Mouse (Mus musculus) lung, embryonic 15.5 days (tissue): Measurements from ENCODE around the gene Rnf222. TPM values are rescaled to one million over a fixed set of nuclear protein-coding genes. Genes with fewer than 3 reads are reported as not detected.
A peak's percentile ranks its signal among the peaks of the same experiment; 100 is the strongest.

Experiments
- ATAC-seq: fragments of 200-750 bp; cut with Nextera tagmentation; 2 replicates; pipeline ENCODE4 v1.8.0; 2017; ENCODE audit warnings: moderate number of reproducible peaks, borderline replicate concordance; ENCODE audit not compliant: low FRiP score, low TSS enrichment; ENCODE audit errors: extremely low read depth
- H3K27ac ChIP-seq: fragments of 300-500 bp; sonication (generic); 2 replicates; pipeline ENCODE4 v1.5.1; 2015; ENCODE audit warnings: moderate library complexity, mild to moderate bottlenecking, inconsistent platforms
- H3K27me3 ChIP-seq: fragments of 300-500 bp; sonication (generic); 2 replicates; pipeline ENCODE4 v1.6.1; 2015; ENCODE audit warnings: inconsistent platforms
- H3K36me3 ChIP-seq: fragments of 300-500 bp; sonication (generic); 2 replicates; pipeline ENCODE4 v1.6.1; 2015; ENCODE audit warnings: inconsistent platforms
- H3K4me1 ChIP-seq: fragments of 300-500 bp; sonication (generic); 2 replicates; pipeline ENCODE4 v1.6.1; 2015; ENCODE audit warnings: inconsistent platforms
- H3K4me2 ChIP-seq: fragments of 300-500 bp; sonication (generic); 2 replicates; pipeline ENCODE4 v1.6.1; 2015; ENCODE audit warnings: inconsistent platforms, mild to moderate bottlenecking, moderate library complexity
- H3K4me3 ChIP-seq: fragments of 300-500 bp; sonication (generic); 2 replicates; pipeline ENCODE4 v1.5.1; 2015; ENCODE audit warnings: mild to moderate bottlenecking, inconsistent platforms
- H3K9ac ChIP-seq: fragments of 300-500 bp; sonication (generic); 2 replicates; pipeline ENCODE4 v1.6.1; 2015; ENCODE audit warnings: inconsistent platforms
- H3K9me3 ChIP-seq: fragments of 300-500 bp; sonication (generic); 2 replicates; pipeline ENCODE4 v1.6.1; 2016; ENCODE audit warnings: inconsistent platforms
- WGBS: fragments of 180-500 bp; shearing (Covaris S2); methylation state at CpG from one replicate; pipeline ENCODE4 v1.1.7; 2015; 5-methylcytosine and 5-hydroxymethylcytosine counted together
- polyA plus RNA-seq: library from polyadenylated mRNA; unstranded; fragments of >200 nt; fragmentation: Nextera tagmentation; extraction: Ambion mirVana; gene quantifications from 2 replicates; pipeline ENCODE4 v1.2.1, GENCODE M21; 2015

Rnf222 gene
- polyA plus RNA-seq, 1 experiment from 2014 or later = 0.16 TPM

DNA sequence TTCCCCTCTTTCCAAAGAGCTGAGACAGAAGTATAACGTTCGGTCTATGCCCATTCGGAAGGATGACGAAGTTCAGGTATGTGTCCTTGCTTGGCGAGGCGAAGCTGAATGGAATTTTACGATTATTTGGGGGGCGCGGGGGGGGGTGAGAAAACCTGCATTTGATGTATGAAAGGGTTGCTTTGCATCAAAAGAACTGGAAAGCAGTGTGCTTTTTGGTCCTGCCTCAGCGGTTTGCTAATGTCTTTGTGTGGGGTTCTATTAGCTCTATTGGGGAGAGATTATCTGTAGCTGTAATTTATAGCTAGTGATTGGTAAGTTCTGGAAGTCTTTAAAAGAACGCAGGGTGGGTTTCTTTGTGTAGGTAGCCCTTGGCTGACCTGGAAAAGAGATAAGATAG, 14.0 kb downstream of the Rnf222 start:
- H3K4me1 ChIP-seq = peaks cover 21% of the 10 kb centered on the region
- peaks cover 5% of the 10 kb centered on the region; the same call in 1 of the 2 replicates for H3K27me3 ChIP-seq
- H3K4me3 ChIP-seq = peak overlapping the region; percentile 95
- no peaks in the 10 kb centered on the region for H3K9me3 ChIP-seq
- ATAC-seq = no peak
- 2% methylated on average over 11 of the region's 11 CpGs for WGBS
- H3K36me3 ChIP-seq = peaks cover 43% of the 10 kb centered on the region
- H3K27ac ChIP-seq = peak overlapping the region; percentile 12; the same call in 1 of the 2 replicates
- peak overlapping the region; percentile 98 for H3K9ac ChIP-seq
- peak overlapping the region; percentile 65 for H3K4me2 ChIP-seq

DNA sequence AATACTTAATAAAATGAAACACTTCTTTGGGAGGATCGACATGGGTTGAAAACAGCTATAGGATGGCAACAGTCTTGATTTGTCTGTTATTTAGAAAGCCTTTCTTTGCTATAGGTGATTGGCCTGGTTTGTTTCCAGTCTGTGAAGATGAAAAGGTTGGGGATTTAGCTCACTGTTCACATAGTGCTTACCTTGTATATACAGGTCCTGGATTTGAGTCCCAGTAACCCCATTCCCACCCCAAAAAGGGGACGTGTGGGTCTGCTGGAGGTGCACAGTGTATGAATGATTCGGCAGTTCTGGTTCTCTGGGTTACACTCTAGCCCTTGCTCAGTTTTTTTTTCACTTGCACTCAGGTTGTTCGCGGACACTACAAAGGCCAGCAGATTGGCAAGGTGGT, 14.5 kb downstream of the Rnf222 start:
- Histone ChIP-seq H3K9ac (peak overlapping the region; percentile 98), H3K4me3 (peak overlapping the region; percentile 95), H3K4me2 (peak overlapping the region; percentile 65), H3K27ac (peak overlapping the region; percentile 12; the same call in 1 of the 2 replicates), H3K36me3 (peaks cover 43% of the 10 kb centered on the region), H3K27me3 (peaks cover 5% of the 10 kb centered on the region; the same call in 1 of the 2 replicates), H3K4me1 (peaks cover 21% of the 10 kb centered on the region), H3K9me3 (no peaks in the 10 kb centered on the region)
- no peak for ATAC-seq
- 76% methylated on average over 5 of the region's 5 CpGs for WGBS

DNA sequence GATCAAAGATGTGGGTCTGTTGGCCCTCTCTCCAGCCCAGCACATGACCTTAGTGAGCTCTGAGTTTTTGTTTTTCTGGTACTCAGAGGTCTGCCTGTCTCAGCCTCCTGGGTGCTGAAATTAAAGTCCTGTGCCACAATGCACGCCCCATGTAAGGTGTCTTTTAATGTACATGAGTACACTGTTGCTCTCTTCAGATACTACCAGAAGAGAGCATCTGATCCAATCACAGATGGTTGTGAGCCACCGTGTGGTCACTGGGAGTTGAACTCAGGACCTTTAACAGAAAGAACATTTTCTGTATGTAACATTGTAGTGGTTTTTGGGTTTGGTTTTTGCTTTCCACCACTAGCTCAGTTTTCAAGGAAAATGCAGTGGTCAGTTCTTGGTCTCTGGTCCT, 15.4 kb downstream of the Rnf222 start:
- H3K27ac ChIP-seq = no peak overlapping the region
- no peak overlapping the region for H3K4me3 ChIP-seq
- H3K27me3 ChIP-seq = peaks cover 5% of the 10 kb centered on the region; the same call in 1 of the 2 replicates
- 79% methylated on average over 2 of the region's 2 CpGs for WGBS
- peaks cover 21% of the 10 kb centered on the region for H3K4me1 ChIP-seq
- H3K9ac ChIP-seq = no peak overlapping the region
- no peaks in the 10 kb centered on the region for H3K9me3 ChIP-seq
- no peak overlapping the region for H3K4me2 ChIP-seq
- no peak for ATAC-seq
- H3K36me3 ChIP-seq = peaks cover 43% of the 10 kb centered on the region

DNA sequence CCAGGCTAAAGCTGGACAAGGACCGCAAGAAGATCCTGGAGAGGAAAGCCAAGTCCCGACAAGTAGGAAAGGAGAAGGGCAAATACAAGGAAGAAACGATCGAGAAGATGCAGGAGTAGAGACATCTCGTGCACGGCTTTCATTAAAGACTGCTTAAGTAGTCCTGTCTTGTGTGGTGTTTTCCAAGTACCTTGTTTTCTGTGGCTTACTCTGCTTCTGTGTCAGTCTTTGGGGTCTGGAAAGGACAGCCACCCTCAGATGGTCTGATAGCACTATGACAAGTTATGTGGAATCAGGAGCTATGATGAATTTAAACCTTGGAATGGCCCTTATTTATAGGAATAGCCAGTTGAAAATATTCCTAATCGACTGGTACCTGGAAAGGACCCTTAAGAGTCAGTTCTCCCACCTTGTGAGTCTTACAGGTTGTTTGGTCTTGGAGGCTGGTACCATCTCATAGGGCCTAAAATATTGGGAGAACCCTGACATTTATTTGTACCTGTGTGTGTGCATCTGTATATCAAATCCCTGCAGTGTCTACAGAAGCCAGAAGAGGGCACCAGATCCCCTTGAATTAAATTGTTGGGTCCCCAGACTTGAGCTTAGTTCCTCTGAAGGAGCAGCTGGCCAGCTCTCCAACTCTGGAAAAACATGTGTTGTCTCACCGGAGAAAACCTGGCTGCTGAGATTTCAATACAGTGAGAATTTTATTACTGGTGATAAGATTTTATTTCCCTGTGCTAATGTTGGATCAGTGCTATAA, 16.2 kb downstream of the Rnf222 start:
- Histone ChIP-seq H3K4me2 (no peak overlapping the region), H3K27me3 (peaks cover 5% of the 10 kb centered on the region; the same call in 1 of the 2 replicates), H3K9ac (no peak overlapping the region), H3K27ac (no peak overlapping the region), H3K4me1 (peaks cover 21% of the 10 kb centered on the region), H3K4me3 (no peak overlapping the region), H3K36me3 (peaks cover 43% of the 10 kb centered on the region), H3K9me3 (no peaks in the 10 kb centered on the region)
- WGBS = 78% methylated on average over 8 of the region's 8 CpGs
- ATAC-seq = no peak

DNA sequence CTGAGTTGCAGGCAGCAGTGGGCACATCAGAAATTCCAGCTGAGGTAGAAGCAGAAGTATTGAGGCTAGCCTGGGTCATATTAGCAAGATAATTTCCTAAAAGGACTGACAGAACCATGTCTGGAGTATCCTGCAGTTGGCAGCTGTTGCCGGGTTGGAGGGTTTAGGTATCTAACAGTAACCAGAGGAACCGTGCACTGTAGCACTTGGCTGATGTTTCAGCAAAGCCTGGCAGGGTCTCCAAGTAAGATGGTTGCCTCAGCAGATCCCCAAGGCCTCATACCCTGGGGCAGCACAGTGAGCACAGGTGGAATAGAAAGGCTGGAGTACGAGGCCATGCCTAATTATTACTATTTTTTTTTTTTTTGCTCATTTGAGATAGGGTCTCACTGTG, 16.8 kb downstream of the Rnf222 start:
- H3K4me2 ChIP-seq = no peak overlapping the region
- H3K9ac ChIP-seq = no peak overlapping the region
- no peak for ATAC-seq
- peaks cover 21% of the 10 kb centered on the region for H3K4me1 ChIP-seq
- 84% methylated on average over 3 of the region's 3 CpGs for WGBS
- H3K4me3 ChIP-seq = no peak overlapping the region
- no peak overlapping the region for H3K27ac ChIP-seq
- peaks cover 43% of the 10 kb centered on the region for H3K36me3 ChIP-seq
- peaks cover 1% of the 10 kb centered on the region; the same call in 1 of the 2 replicates for H3K27me3 ChIP-seq
- no peaks in the 10 kb centered on the region for H3K9me3 ChIP-seq

DNA sequence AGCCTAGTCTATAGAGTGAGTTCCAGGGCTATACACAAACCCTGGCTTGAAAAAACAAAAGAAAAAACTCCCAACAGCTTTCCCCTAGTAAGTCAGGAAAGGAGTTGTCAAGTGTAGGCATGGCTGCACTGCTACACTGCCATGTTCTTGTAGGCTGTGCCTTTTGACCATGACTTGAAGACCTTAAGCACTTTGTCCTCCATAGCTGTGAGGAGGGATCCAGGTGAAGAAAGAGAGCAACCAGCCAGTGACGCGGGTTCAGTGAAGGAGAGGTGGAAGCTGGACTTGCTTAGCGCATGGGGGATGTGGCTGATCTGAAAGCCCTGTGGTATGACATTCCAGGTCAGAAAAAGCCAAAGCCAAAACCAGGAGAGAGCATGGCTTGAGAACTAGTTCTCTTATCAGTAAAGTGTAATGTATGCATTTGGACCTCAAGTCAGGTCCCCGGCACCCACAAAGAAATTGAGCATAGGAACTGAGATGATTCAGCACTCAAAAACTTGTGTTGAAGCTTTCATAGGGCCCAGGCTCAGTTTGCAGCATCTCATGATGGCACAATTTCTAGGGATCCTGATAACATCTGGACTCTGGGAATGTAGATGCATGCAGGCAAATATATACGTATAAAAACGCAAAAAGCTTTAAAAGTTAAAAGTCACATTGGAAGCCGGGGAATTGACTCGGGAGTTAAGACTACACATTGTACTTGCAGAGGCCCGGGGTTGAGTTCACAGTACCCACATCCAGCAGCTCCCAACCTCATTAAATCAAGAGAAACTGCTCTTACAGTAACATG, 17.5 kb downstream of the Rnf222 start:
- H3K4me3 ChIP-seq = no peak overlapping the region

DNA sequence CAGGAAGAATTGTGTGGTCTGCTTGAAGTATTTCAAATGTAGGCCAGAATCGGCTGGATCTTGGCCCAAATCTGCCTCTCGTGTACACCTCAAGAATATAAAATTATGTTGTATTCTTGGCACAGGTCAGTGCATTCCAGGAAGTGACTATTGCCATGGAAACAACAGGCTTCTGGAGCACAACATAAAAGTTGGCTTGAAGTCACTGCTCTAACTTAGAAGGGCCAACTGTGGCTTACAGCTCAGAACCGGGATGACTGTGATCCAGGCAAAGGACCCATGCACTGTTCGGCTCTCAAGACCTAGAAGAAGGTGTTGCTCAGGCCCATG, 18.1 kb downstream of the Rnf222 start:
- Histone ChIP-seq H3K4me2 (no peak overlapping the region), H3K27ac (no peak overlapping the region), H3K27me3 (no peaks in the 10 kb centered on the region), H3K9ac (no peak overlapping the region), H3K36me3 (peaks cover 43% of the 10 kb centered on the region), H3K4me1 (peaks cover 16% of the 10 kb centered on the region), H3K4me3 (no peak overlapping the region), H3K9me3 (no peaks in the 10 kb centered on the region)
- 46% methylated on average over 4 of the region's 4 CpGs for WGBS
- ATAC-seq = peak; percentile 25; the same call in 1 of the 2 replicates

More for the DNA sequence above, 17.5 kb downstream of the Rnf222 start:
- no peak for ATAC-seq
- Histone ChIP-seq H3K36me3 (peaks cover 43% of the 10 kb centered on the region), H3K4me2 (no peak overlapping the region), H3K4me1 (peaks cover 19% of the 10 kb centered on the region), H3K27me3 (no peaks in the 10 kb centered on the region), H3K9me3 (no peaks in the 10 kb centered on the region), H3K9ac (no peak overlapping the region), H3K27ac (no peak overlapping the region)
- 87% methylated on average over 9 of the region's 9 CpGs for WGBS

DNA sequence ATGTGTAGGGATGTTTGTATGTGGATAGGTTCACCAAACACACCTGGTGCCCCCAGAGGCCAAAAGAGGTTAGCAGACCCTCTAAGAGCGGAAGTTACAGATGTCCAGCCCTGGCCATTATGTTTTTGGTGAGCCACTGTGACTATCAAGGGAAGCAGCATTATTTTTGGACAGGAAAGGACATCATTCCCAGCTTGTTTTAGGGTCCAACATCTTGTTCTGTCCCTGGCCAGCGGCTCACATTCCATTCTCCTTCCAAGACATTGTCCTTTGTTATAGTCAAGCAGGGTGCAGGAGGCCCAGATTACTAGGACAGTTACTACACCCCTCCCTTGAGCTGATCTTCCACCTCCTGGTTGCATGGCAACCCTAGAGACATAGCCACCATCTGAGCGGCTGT, 18.9 kb downstream of the Rnf222 start:
- peaks cover 43% of the 10 kb centered on the region for H3K36me3 ChIP-seq
- no peaks in the 10 kb centered on the region for H3K27me3 ChIP-seq
- no peak for ATAC-seq
- WGBS = 79% methylated on average over 3 of the region's 3 CpGs
- H3K4me3 ChIP-seq = no peak overlapping the region
- peaks cover 23% of the 10 kb centered on the region for H3K4me1 ChIP-seq
- H3K9ac ChIP-seq = no peak overlapping the region
- no peak overlapping the region for H3K27ac ChIP-seq
- H3K9me3 ChIP-seq = no peaks in the 10 kb centered on the region
- H3K4me2 ChIP-seq = no peak overlapping the region

DNA sequence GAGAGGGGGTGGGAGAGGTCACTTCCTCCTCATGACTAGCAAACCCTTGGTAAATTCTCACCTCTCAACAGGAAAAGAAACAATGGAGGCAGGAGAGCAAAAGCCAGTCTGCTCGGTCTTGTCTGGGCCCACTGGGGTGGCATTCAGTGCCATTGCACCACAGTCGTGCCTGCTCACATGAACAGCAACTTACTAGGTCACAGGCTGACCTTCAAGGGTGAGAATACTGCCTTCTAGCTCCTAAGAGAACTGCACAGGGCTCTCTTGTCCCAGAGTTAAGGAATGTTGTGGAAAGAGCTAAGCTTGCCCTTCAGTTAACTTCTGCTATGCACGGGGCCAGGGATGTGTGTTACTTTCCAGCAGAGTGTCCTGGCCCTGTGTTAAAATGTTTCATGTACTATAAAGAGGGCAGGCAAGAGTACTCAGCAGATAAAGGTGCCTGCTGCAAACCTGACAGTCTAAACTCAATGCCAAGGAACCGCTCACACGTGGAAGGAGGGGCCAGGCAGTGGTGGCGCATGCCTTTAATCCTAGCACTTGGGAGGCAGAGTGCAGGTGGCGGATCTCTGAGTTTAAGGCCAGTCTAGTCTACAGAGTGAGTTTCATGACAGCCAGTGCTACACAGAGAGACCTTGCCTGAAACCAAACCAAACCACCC, 20.6 kb downstream of the Rnf222 start:
- H3K9ac ChIP-seq = no peak overlapping the region

DNA sequence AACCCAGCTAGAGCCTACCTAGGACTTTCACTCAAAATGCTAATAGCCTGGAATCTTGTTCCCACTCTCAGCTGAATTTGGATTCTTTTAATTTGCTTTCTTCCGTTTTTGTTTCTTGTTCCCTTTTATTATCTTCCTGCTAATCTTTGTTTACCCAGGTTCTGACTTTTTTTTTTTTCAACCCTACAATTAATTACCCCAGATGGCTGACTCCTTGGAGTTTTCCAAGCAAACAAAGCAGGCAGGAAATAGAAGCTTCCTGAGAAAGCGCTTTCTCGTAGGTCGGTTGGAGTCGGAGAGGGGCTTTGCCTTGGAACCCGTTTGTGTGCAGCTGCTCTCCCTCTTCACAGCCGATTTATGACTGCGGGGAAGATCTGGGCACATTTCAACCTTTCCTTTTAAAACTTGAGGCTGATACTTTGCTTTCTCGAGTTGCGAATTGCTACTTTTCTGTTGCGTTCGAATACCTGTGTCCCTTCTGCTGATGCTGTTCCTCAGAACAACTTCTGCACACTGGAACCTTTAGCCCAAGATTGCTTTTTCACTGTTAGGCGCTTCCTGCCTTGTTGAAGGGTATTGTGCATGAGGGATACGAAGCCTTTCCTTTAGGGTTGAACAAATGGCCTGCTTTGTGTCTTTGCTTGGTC, 23.3 kb downstream of the Rnf222 start:
- Histone ChIP-seq H3K4me1 (peaks cover 8% of the 10 kb centered on the region), H3K36me3 (0 out of 2 replicates have a peak, but pooled peaks cover under 1% of the 10 kb centered on the region), H3K27ac (peak overlapping the region; percentile 82), H3K4me3 (no peak overlapping the region), H3K4me2 (0 out of 2 replicates have a peak overlapping the region, but pooled peaks have one; percentile 16), H3K9ac (0 out of 2 replicates have a peak overlapping the region, but pooled peaks have one; percentile 13), H3K9me3 (no peaks in the 10 kb centered on the region), H3K27me3 (no peaks in the 10 kb centered on the region)
- WGBS = 29% methylated on average over 14 of the region's 14 CpGs
- no peak for ATAC-seq

More for the DNA sequence above, 20.6 kb downstream of the Rnf222 start:
- Histone ChIP-seq H3K27ac (no peak overlapping the region), H3K4me1 (peaks cover 16% of the 10 kb centered on the region), H3K4me3 (no peak overlapping the region), H3K9me3 (no peaks in the 10 kb centered on the region), H3K36me3 (peaks cover 27% of the 10 kb centered on the region), H3K4me2 (no peak overlapping the region), H3K27me3 (no peaks in the 10 kb centered on the region)
- ATAC-seq = no peak
- WGBS = 37% methylated on average over 7 of the region's 7 CpGs

DNA sequence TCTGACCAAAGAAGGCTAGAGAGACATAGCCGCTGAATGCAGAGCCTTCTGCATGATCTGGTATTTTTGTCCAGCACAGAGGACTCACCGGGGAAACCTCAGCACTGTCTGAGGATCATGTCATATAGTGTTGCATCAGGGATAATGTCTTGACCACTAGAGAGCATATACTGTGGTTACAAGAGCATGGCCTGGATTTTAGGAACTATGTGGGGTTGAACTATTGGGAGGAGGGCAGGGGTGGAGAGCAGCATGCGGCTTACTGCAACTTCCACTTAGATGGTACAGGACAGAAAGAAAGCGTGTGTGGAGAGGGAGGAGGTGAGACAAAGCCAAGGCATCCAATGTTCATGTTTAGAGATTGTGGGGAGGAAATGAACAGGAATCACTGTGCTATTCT, 26.2 kb downstream of the Rnf222 start:
- Histone ChIP-seq H3K4me2 (no peak overlapping the region), H3K4me3 (no peak overlapping the region), H3K27ac (no peak overlapping the region), H3K4me1 (0 out of 2 replicates have a peak, but pooled peaks cover 7% of the 10 kb centered on the region), H3K36me3 (no peaks in the 10 kb centered on the region), H3K9ac (no peak overlapping the region), H3K9me3 (no peaks in the 10 kb centered on the region), H3K27me3 (no peaks in the 10 kb centered on the region)
- WGBS = 87% methylated on average over 4 of the region's 4 CpGs
- no peak for ATAC-seq
